Mouse (Mus musculus): ENCODE data around the gene Gm28048.

The Gm28048 gene

GRCm38 (mm10) chr11:22991218-22991835 is 9.4 kb upstream of the Gm28048 start:
- intact Hi-C loops (cut with DNase I), result no loop called here

GRCm38 (mm10) chr11:22990393-22991126 is 8.7 kb upstream of the Gm28048 start, which contains the start of gene Cct4:
Gene Cct4, plus strand, starts transcription at chr11:22990519.
- intact Hi-C loops (cut with DNase I), result no loop called here

GRCm38 (mm10) chr11:22989786-22990185 is 7.9 kb upstream of the Gm28048 start:
- intact Hi-C loops (cut with DNase I), result loop anchor here (5.0 to 10.0 kb wide), 2 partner anchors 283 to 705 kb away; no protein-coding TSS in a partner anchor

- intact Hi-C loops (cut with DNase I), result loop anchor here (5.0 to 10.0 kb wide), 2 partner anchors 285 to 703 kb away; no protein-coding TSS in a partner anchor
These were observed 5.5 kb upstream of the Gm28048 start for GRCm38 (mm10) chr11:22987357-22987756.

- intact Hi-C loops (cut with DNase I), result loop anchor here (5.0 to 10.0 kb wide), 2 partner anchors 287 to 701 kb away; no protein-coding TSS in a partner anchor
These were observed 3.6 kb upstream of the Gm28048 start for GRCm38 (mm10) chr11:22985510-22985909.

- intact Hi-C loops (cut with DNase I), result loop anchor here (10.0 kb wide), 1 partner anchor 698 kb away; no protein-coding TSS in a partner anchor
These were observed 956 bp upstream of the Gm28048 start for GRCm38 (mm10) chr11:22982846-22983245.

GRCm38 (mm10) chr11:22981543-22981950 is 343 bp downstream of the Gm28048 start:
- intact Hi-C loops (cut with DNase I), result loop anchor here (10.0 kb wide), 1 partner anchor 697 kb away; no protein-coding TSS in a partner anchor

- intact Hi-C loops (cut with DNase I), result loop anchor here (10.0 kb wide), 1 partner anchor 696 kb away; no protein-coding TSS in a partner anchor
These were observed 849 bp downstream of the Gm28048 start for GRCm38 (mm10) chr11:22981041-22981440.

GRCm38 (mm10) chr11:22979221-22979620 is 2.7 kb downstream of the Gm28048 start:
- intact Hi-C loops (cut with DNase I), result no loop called here

GRCm38 (mm10) chr11:22978711-22979110 is 3.2 kb downstream of the Gm28048 start:
- intact Hi-C loops (cut with DNase I), result no loop called here

- intact Hi-C loops (cut with DNase I), result no loop called here
These were observed 3.7 kb downstream of the Gm28048 start for GRCm38 (mm10) chr11:22978215-22978614.

GRCm38 (mm10) chr11:22973599-22973998 is 8.3 kb downstream of the Gm28048 start:
- intact Hi-C loops (cut with DNase I), result no loop called here

GRCm38 (mm10) chr11:22972746-22973526 is 9.0 kb downstream of the Gm28048 start:
- intact Hi-C loops (cut with DNase I), result no loop called here

GRCm38 (mm10) chr11:22971835-22972709 is 9.8 kb downstream of the Gm28048 start, which contains the start of gene Zrsr1:
Gene Zrsr1, plus strand, starts transcription at chr11:22972005.
- intact Hi-C loops (cut with DNase I), result no loop called here

- intact Hi-C loops (cut with DNase I), result no loop called here
These were observed 11.3 kb downstream of the Gm28048 start for GRCm38 (mm10) chr11:22970546-22970945.

GRCm38 (mm10) chr11:22969486-22969885 is 12.4 kb downstream of the Gm28048 start:
- intact Hi-C loops (cut with DNase I), result no loop called here

- intact Hi-C loops (cut with DNase I), result no loop called here
These were observed 16.4 kb downstream of the Gm28048 start for GRCm38 (mm10) chr11:22965503-22965902.

GRCm38 (mm10) chr11:22964401-22964800 is 17.5 kb downstream of the Gm28048 start:
- intact Hi-C loops (cut with DNase I), result no loop called here

GRCm38 (mm10) chr11:22962101-22962500 is 19.8 kb downstream of the Gm28048 start:
- intact Hi-C loops (cut with DNase I), result no loop called here

- intact Hi-C loops (cut with DNase I), result loop anchor here (2.0 to 10.0 kb wide), 4 partner anchors 96 to 733 kb away; partner anchors contain the start of gene B3gnt2
These were observed 24.0 kb downstream of the Gm28048 start for GRCm38 (mm10) chr11:22957791-22958374.
